In genomic region chr1:92432098-92432497, GRCm38 (mm10) we compare ENCODE assay signal across 26 mouse cellular contexts. TPM values are rescaled to one million over a fixed set of nuclear protein-coding genes. Genes with fewer than 3 reads are reported as not detected.
DNase-seq lines count a peak whose midpoint lies in the region; ATAC-seq and TF ChIP-seq lines count a peak whose summit lies in the region.
"Had no signal": no experiment of that assay in that cellular context is flagged by ENCODE, and none has a peak within 500 bp of the region (broad histone marks: within the 10 kb centered on the region; RNA-seq: fewer than 3 reads in every experiment).

No protein-coding gene starts in this region.

- H3K27ac ChIP-seq in hindbrain, embryonic 12.5 days: 0 out of 2 replicates have a peak overlapping the region, but pooled peaks have one; percentile 40
- H3K27ac ChIP-seq in hindbrain, postnatal 0 days: no peak overlapping the region
- peak overlapping the region; percentile 59 for H3K27ac ChIP-seq in ES-Bruce4 (ENCODE audit: insufficient read depth, low read length)
- no peak overlapping the region; the same call in none of the 2 replicates for H3K27ac ChIP-seq in embryonic facial prominence, embryonic 10.5 days (replicated peaks)
- H3K27ac ChIP-seq: intestine, embryonic 15.5 days; neural tube, embryonic 13.5 days had no signal

- H3K36me3 ChIP-seq in hindbrain, embryonic 12.5 days: no peaks in the 10 kb centered on the region
- no peaks in the 10 kb centered on the region for H3K36me3 ChIP-seq in hindbrain, postnatal 0 days (ENCODE audit: insufficient read depth, low read length)
- H3K36me3 ChIP-seq in ES-Bruce4 (ENCODE audit: control insufficient read depth, insufficient read depth, low read length, poor library complexity, severe bottlenecking): no peaks in the 10 kb centered on the region
- H3K36me3 ChIP-seq in embryonic facial prominence, embryonic 10.5 days (replicated peaks): no peaks in the 10 kb centered on the region
- H3K36me3 ChIP-seq: intestine, embryonic 15.5 days; neural tube, embryonic 13.5 days had no signal

- no peak overlapping the region for H3K4me2 ChIP-seq in hindbrain, embryonic 12.5 days (replicated peaks)
- no peak overlapping the region for H3K4me2 ChIP-seq in hindbrain, postnatal 0 days (ENCODE audit: low read depth, low read length)
- H3K4me2 ChIP-seq: intestine, embryonic 15.5 days; liver, embryonic 11.5 days; neural tube, embryonic 13.5 days had no signal

- H3K9ac ChIP-seq in hindbrain, embryonic 12.5 days: no peak overlapping the region
- no peak overlapping the region for H3K9ac ChIP-seq in hindbrain, postnatal 0 days (replicated peaks; ENCODE audit: low read length)
- H3K9ac ChIP-seq in ES-Bruce4 (ENCODE audit: low read depth, poor library complexity, severe bottlenecking): no peak overlapping the region
- H3K9ac ChIP-seq: intestine, embryonic 15.5 days; neural tube, embryonic 13.5 days had no signal

- no peak overlapping the region for H3K4me3 ChIP-seq in hindbrain, embryonic 12.5 days
- H3K4me3 ChIP-seq in hindbrain, postnatal 0 days (ENCODE audit: low read length): no peak overlapping the region
- no peak overlapping the region; the same call in 1 of the 2 replicates for H3K4me3 ChIP-seq in ES-Bruce4 (ENCODE audit: low read depth, low read length)
- no peak overlapping the region for H3K4me3 ChIP-seq in embryonic facial prominence, embryonic 10.5 days
- H3K4me3 ChIP-seq: intestine, embryonic 15.5 days; neural tube, embryonic 13.5 days had no signal

- no peaks in the 10 kb centered on the region for H3K9me3 ChIP-seq in hindbrain, embryonic 12.5 days (replicated peaks)
- H3K9me3 ChIP-seq in hindbrain, postnatal 0 days (ENCODE audit: low read length): no peaks in the 10 kb centered on the region
- H3K9me3 ChIP-seq in ES-Bruce4 (replicated peaks; ENCODE audit: control insufficient read depth, insufficient read depth, low read length, poor library complexity, severe bottlenecking): no peaks in the 10 kb centered on the region
- no peaks in the 10 kb centered on the region for H3K9me3 ChIP-seq in embryonic facial prominence, embryonic 10.5 days
- H3K9me3 ChIP-seq: intestine, embryonic 15.5 days; neural tube, embryonic 13.5 days had no signal

- no peak for TF ChIP-seq POLR2A in ES-Bruce4 (IDR thresholded peaks at IDR 0.05; ENCODE audit: insufficient read depth, low read length)

- no peak for TF ChIP-seq CTCF in hindbrain, postnatal 0 days (IDR thresholded peaks at IDR 0.05; ENCODE audit: low read depth)
- no peak for TF ChIP-seq CTCF in ES-Bruce4 (IDR thresholded peaks at IDR 0.05; ENCODE audit: low read depth, low read length)

- peaks cover 13% of the 10 kb centered on the region for H3K4me1 ChIP-seq in hindbrain, embryonic 12.5 days
- peaks cover 1% of the 10 kb centered on the region; the same call in 1 of the 2 replicates for H3K4me1 ChIP-seq in hindbrain, postnatal 0 days (ENCODE audit: insufficient read depth, low read length)
- peaks cover 15% of the 10 kb centered on the region for H3K4me1 ChIP-seq in ES-Bruce4 (ENCODE audit: control insufficient read depth, insufficient read depth, low read length)
- H3K4me1 ChIP-seq in embryonic facial prominence, embryonic 10.5 days: peaks cover 18% of the 10 kb centered on the region
- H3K4me1 ChIP-seq: intestine, embryonic 15.5 days had no signal

- peak; percentile 26 for DNase-seq in embryo, embryonic 11 days
- no peak for DNase-seq in embryo, embryonic 10 days (ENCODE audit: low spot score)
- no peak for DNase-seq in hindbrain, postnatal 0 days (ENCODE audit: low spot score)
- peak; percentile 18 for DNase-seq in embryonic facial prominence, embryonic 10.5 days (ENCODE audit: low spot score)
- DNase-seq in spleen, adult 18-20 months: no peak
- no peak for DNase-seq in cerebellum, adult 11 months
- DNase-seq: adrenal gland, adult 8-10 months; gastrocnemius, postnatal 14 days; kidney, adult 9 months; kidney, postnatal 36 days; layer of hippocampus, adult 9-11 months; lung, adult 18-20 months; right cerebral cortex, postnatal 25 days; thymus, adult 2 months had no signal

- TF ChIP-seq EP300 in ES-Bruce4 (IDR thresholded peaks at IDR 0.05; ENCODE audit: insufficient read depth, low read depth, low read length): peak; percentile 98

- ATAC-seq in hindbrain, embryonic 12.5 days (ENCODE audit: low FRiP score): no peak
- ATAC-seq in hindbrain, postnatal 0 days: no peak
- ATAC-seq: CD4-positive, CD25-positive, alpha-beta regulatory T cell, adult 4 months; intestine, embryonic 15.5 days had no signal

- H3K27me3 ChIP-seq in hindbrain, embryonic 12.5 days: no peaks in the 10 kb centered on the region
- no peaks in the 10 kb centered on the region for H3K27me3 ChIP-seq in hindbrain, postnatal 0 days (ENCODE audit: insufficient read depth, low read length)
- H3K27me3 ChIP-seq in ES-Bruce4 (ENCODE audit: control insufficient read depth, insufficient read depth, low read length, poor library complexity, severe bottlenecking): no peaks in the 10 kb centered on the region
- no peaks in the 10 kb centered on the region for H3K27me3 ChIP-seq in embryonic facial prominence, embryonic 10.5 days (replicated peaks; ENCODE audit: low read depth, poor library complexity, severe bottlenecking)
- H3K27me3 ChIP-seq: intestine, embryonic 15.5 days; neural tube, embryonic 13.5 days had no signal

- WGBS in hindbrain, embryonic 12.5 days: 31% methylated on average over 4 of the region's 4 CpGs
- WGBS in hindbrain, postnatal 0 days: 43% methylated on average over 4 of the region's 4 CpGs
- WGBS in embryonic facial prominence, embryonic 10.5 days: 52% methylated on average over 4 of the region's 4 CpGs

RNA-seq across cellular contexts. Expression of gene Ndufa10, which starts 41.6 kb away (rescaled TPM):
- polyA plus RNA-seq in hindbrain, embryonic 12.5 days (2016; fragmentation: Nextera tagmentation; extraction: Ambion mirVana): 211 and 248 TPM in 2 replicates
- 187 and 244 TPM in 2 replicates for total RNA-seq in hindbrain, postnatal 0 days (2014; rRNA removed)
- 373 and 388 TPM in 2 replicates for polyA plus RNA-seq in hindbrain, postnatal 0 days (2015; fragmentation: Nextera tagmentation; extraction: Ambion mirVana)
- 187 and 210 TPM in 2 replicates for polyA plus RNA-seq in ES-Bruce4 (2011; ENCODE audit: insufficient read depth, insufficient read length, low read depth, missing spikeins)
- 319 and 321 TPM in 2 replicates for polyA plus RNA-seq in embryonic facial prominence, embryonic 10.5 days (2016; fragmentation: Nextera tagmentation; extraction: Ambion mirVana)

RNA-seq across cellular contexts. Expression of gene Olfr1416, which starts 52.8 kb away (rescaled TPM):
- not detected in 2 replicates for polyA plus RNA-seq in hindbrain, embryonic 12.5 days (2016; fragmentation: Nextera tagmentation; extraction: Ambion mirVana)
- total RNA-seq in hindbrain, postnatal 0 days (2014; rRNA removed): not detected in 2 replicates
- polyA plus RNA-seq in hindbrain, postnatal 0 days (2015; fragmentation: Nextera tagmentation; extraction: Ambion mirVana): not detected in 2 replicates
- polyA plus RNA-seq in ES-Bruce4 (2011; ENCODE audit: insufficient read depth, insufficient read length, low read depth, missing spikeins): not detected in 2 replicates
- polyA plus RNA-seq in embryonic facial prominence, embryonic 10.5 days (2016; fragmentation: Nextera tagmentation; extraction: Ambion mirVana): not detected in 2 replicates
- total RNA-seq: adrenal gland, adult 8-10 months; gastrocnemius, postnatal 14 days; hematopoietic stem cell, adult 5-6 weeks; megakaryocyte-erythroid progenitor cell, adult 5-6 weeks had no signal
- polyA plus RNA-seq: CD4-positive, CD25-positive, alpha-beta regulatory T cell, adult 4 months; heart, embryonic 16.5 days; intestine, embryonic 15.5 days; limb, embryonic 11.5 days; liver, embryonic 11.5 days; neural tube, embryonic 13.5 days; stomach, embryonic 16.5 days; thymus, adult 2 months; urinary bladder, adult 2 months had no signal

Comparison
In these comparisons a context has a peak if more than half of its experiments do, and no peak if none do; other contexts are left out.
1. DNase-seq: peak in embryo, embryonic 11 days (single experiment) and embryonic facial prominence, embryonic 10.5 days (single experiment); none in embryo, embryonic 10 days (single experiment), hindbrain, postnatal 0 days (single experiment), spleen, adult 18-20 months (0 of 2) and cerebellum, adult 11 months (single experiment).
2. H3K27ac ChIP-seq: peak in hindbrain, embryonic 12.5 days (single experiment) and ES-Bruce4 (single experiment); none in hindbrain, postnatal 0 days (single experiment) and embryonic facial prominence, embryonic 10.5 days (single experiment).